Mouse (Mus musculus): ENCODE data around the gene Chrm1. TPM values are rescaled to one million over a fixed set of nuclear protein-coding genes. Genes with fewer than 3 reads are reported as not detected.
"Not testable (repeated sequence)": the region's sequence is repeated elsewhere in the genome, so short reads cannot be mapped to it uniquely, and the experiment has no call there.

The Chrm1 gene
- total RNA-seq, 1 experiment = 0.04 TPM

DNA sequence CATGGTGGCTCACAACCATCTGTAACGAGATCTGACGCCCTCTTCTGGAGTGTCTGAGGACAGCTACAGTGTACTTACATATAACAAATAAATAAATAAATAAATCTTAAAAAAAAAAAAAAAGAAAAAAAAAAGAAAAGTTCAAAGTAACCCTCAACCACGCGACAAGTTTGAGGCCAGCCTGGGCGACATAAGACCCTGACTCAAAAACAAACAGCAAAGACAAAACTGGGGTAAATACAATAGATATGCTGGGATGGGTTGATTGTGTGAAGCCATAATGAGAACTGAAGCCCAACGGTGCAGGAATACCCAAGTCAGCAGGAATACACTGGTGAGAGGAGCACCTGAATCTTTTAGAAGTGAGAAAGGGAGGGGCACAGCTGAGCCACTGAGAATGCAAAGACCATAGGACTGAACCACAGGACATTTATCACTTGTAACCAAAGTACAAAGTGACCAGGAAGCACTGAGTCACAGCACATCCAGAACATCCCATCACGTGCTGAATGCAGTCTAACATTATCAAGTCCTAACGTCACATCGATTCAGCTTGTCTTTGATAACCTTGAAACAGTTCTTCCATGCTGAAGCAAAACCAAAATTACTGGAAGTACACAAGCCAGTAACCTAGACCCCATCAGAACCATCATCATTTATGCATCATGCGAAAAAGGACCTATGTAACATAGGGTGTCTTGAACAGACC lies 53.3 kb downstream of the Chrm1 start:
- no peak overlapping the region for H3K4me3 ChIP-seq (ENCODE audit: insufficient read depth in 1 of 2, low read depth in 1 of 2, low read length in 2 of 2, poor library complexity in 1 of 2, severe bottlenecking in 1 of 2)
- DNase-seq (ENCODE audit: low read depth, low spot score) = no peak
- no peaks in the 10 kb centered on the region for H3K9me3 ChIP-seq (ENCODE audit: control insufficient read depth, insufficient read depth, low read depth, low read length)
- in situ Hi-C loops (cut with MboI; ENCODE audit: low sequenced_read_pairs in 2 of 2, unreplicated experiment in 2 of 2) = no loop called here
- peaks cover 0 to 8% of the 10 kb centered on the region in 2 experiments; a peak in 2 of 4 replicates for H3K4me1 ChIP-seq (ENCODE audit: control insufficient read depth in 2 of 2, insufficient read depth in 2 of 2, low read length in 2 of 2, poor library complexity in 1 of 2)
- TF ChIP-seq ZNF384 (IDR thresholded peaks at IDR 0.05; ENCODE audit: low read depth, low read length) (peak; percentile 84), MAFK (IDR thresholded peaks at IDR 0.05; ENCODE audit: insufficient read depth, low read depth, low read length) (no peak)
- H3K36me3 ChIP-seq (ENCODE audit: control insufficient read depth, insufficient read depth, low read length, poor library complexity, severe bottlenecking) = peaks cover 6% of the 10 kb centered on the region
- H3K27ac ChIP-seq (ENCODE audit: insufficient read depth, low read depth, low read length, poor library complexity, severe bottlenecking) = peak overlapping the region; percentile 53; the same call in 1 of the 2 replicates
- no peak overlapping the region; the same call in 1 of the 2 replicates for H3K9ac ChIP-seq (ENCODE audit: insufficient read depth, low read depth, low read length, poor library complexity, severe bottlenecking)

DNA sequence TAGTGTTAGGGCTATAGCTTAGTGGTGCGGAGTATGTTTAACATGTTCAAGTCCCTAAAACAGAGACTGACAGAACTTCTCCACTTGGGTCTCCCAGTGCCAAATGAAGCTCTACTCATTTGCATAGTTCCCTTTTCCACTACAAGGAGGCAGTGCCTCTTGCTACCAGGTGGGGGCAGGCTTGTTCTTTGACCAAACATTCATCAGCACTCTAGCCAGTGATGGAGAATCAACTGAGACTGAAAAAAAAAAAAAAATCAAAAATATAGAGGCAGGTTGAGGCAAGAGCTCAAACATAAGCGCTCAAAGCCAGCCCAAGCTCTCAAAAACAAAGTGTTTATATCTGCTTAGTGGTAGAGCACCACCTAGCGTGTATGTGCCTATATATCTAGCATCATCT lies 54.8 kb downstream of the Chrm1 start:
- in situ Hi-C loops (cut with MboI; ENCODE audit: low sequenced_read_pairs in 2 of 2, unreplicated experiment in 2 of 2) = no loop called here
- no peaks in the 10 kb centered on the region for H3K36me3 ChIP-seq (ENCODE audit: control insufficient read depth, insufficient read depth, low read length, poor library complexity, severe bottlenecking)
- H3K27ac ChIP-seq (ENCODE audit: insufficient read depth, low read depth, low read length, poor library complexity, severe bottlenecking) = no peak overlapping the region
- H3K4me3 ChIP-seq (ENCODE audit: insufficient read depth in 1 of 2, low read depth in 1 of 2, low read length in 2 of 2, poor library complexity in 1 of 2, severe bottlenecking in 1 of 2) = no peak overlapping the region
- H3K9ac ChIP-seq (ENCODE audit: insufficient read depth, low read depth, low read length, poor library complexity, severe bottlenecking) = no peak overlapping the region
- no peaks in the 10 kb centered on the region for H3K9me3 ChIP-seq (ENCODE audit: control insufficient read depth, insufficient read depth, low read depth, low read length)
- TF ChIP-seq CHD2 (IDR thresholded peaks at IDR 0.05; ENCODE audit: low read depth, low read length) (no peak), ZNF384 (IDR thresholded peaks at IDR 0.05; ENCODE audit: low read depth, low read length) (peak; percentile 88)
- H3K4me1 ChIP-seq (ENCODE audit: control insufficient read depth in 2 of 2, insufficient read depth in 2 of 2, low read length in 2 of 2, poor library complexity in 1 of 2) = peaks cover 0 to 8% of the 10 kb centered on the region in 2 experiments; a peak in 2 of 4 replicates
- no peak for DNase-seq (ENCODE audit: low read depth, low spot score)

GRCm38 (mm10) chr19:8719037-8719436 lies 55.4 kb downstream of the Chrm1 start:
- H3K9me3 ChIP-seq (ENCODE audit: control insufficient read depth, insufficient read depth, low read depth, low read length); H3K4me3 ChIP-seq (ENCODE audit: insufficient read depth in 1 of 2, low read depth in 1 of 2, low read length in 2 of 2, poor library complexity in 1 of 2, severe bottlenecking in 1 of 2); H3K9ac ChIP-seq (ENCODE audit: insufficient read depth, low read depth, low read length, poor library complexity, severe bottlenecking); DNase-seq (ENCODE audit: low read depth, low spot score); H3K4me1 ChIP-seq (ENCODE audit: control insufficient read depth in 2 of 2, insufficient read depth in 2 of 2, low read length in 2 of 2, poor library complexity in 1 of 2); H3K36me3 ChIP-seq (ENCODE audit: control insufficient read depth, insufficient read depth, low read length, poor library complexity, severe bottlenecking); H3K27ac ChIP-seq (ENCODE audit: insufficient read depth, low read depth, low read length, poor library complexity, severe bottlenecking); in situ Hi-C loops (cut with MboI; ENCODE audit: low sequenced_read_pairs in 2 of 2, unreplicated experiment in 2 of 2): not testable (repeated sequence)

DNA sequence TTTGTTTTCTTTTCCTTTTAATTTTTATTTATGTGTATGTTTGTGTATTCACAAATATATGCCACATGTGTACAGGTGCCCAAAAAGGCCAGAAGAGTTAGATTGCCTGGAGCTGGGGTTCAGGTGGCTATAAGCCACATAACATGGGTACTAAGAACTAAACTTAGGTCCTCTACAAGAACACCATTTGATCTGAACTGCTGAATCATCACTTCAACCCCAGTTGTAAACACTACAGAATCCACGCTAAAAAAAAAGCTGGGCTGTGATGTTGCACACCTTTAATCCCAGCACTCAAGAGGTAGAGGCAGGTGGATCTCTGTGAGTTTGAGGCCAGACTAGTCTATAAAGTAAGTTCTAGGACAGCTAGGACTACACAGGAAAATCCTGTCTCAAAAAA lies 57.8 kb downstream of the Chrm1 start:
- H3K27ac ChIP-seq (ENCODE audit: insufficient read depth, low read depth, low read length, poor library complexity, severe bottlenecking) = peak overlapping the region; percentile 12; the same call in 1 of the 2 replicates
- H3K4me1 ChIP-seq (ENCODE audit: control insufficient read depth in 2 of 2, insufficient read depth in 2 of 2, low read length in 2 of 2, poor library complexity in 1 of 2) = peaks cover 0 to 5% of the 10 kb centered on the region in 2 experiments; a peak in 1 of 4 replicates
- no peak for DNase-seq (ENCODE audit: low read depth, low spot score)
- TF ChIP-seq ZC3H11A (IDR thresholded peaks at IDR 0.05; ENCODE audit: borderline replicate concordance, low read depth, low read length) (no peak), MAFK (IDR thresholded peaks at IDR 0.05; ENCODE audit: insufficient read depth, low read depth, low read length) (peak; percentile 51; the same call in 1 of the 2 replicates)
- peak overlapping the region in 1 of 2 experiments; percentile 89; a peak in 1 of 4 replicates for H3K4me3 ChIP-seq (ENCODE audit: insufficient read depth in 1 of 2, low read depth in 1 of 2, low read length in 2 of 2, poor library complexity in 1 of 2, severe bottlenecking in 1 of 2)
- H3K36me3 ChIP-seq (ENCODE audit: control insufficient read depth, insufficient read depth, low read length, poor library complexity, severe bottlenecking) = peaks cover 25% of the 10 kb centered on the region
- H3K9ac ChIP-seq (ENCODE audit: insufficient read depth, low read depth, low read length, poor library complexity, severe bottlenecking) = no peak overlapping the region; the same call in 1 of the 2 replicates
- H3K9me3 ChIP-seq (ENCODE audit: control insufficient read depth, insufficient read depth, low read depth, low read length) = no peaks in the 10 kb centered on the region
- in situ Hi-C loops (cut with MboI; ENCODE audit: low sequenced_read_pairs in 2 of 2, unreplicated experiment in 2 of 2) = no loop called here

- in situ Hi-C loops (cut with MboI; ENCODE audit: low sequenced_read_pairs in 2 of 2, unreplicated experiment in 2 of 2) = no loop called here
- peak overlapping the region; percentile 94 for H3K9ac ChIP-seq (ENCODE audit: insufficient read depth, low read depth, low read length, poor library complexity, severe bottlenecking)
- peak overlapping the region; percentile 83 to 89 for H3K4me3 ChIP-seq (ENCODE audit: insufficient read depth in 1 of 2, low read depth in 1 of 2, low read length in 2 of 2, poor library complexity in 1 of 2, severe bottlenecking in 1 of 2)
- peaks cover 29% of the 10 kb centered on the region for H3K36me3 ChIP-seq (ENCODE audit: control insufficient read depth, insufficient read depth, low read length, poor library complexity, severe bottlenecking)
- H3K9me3 ChIP-seq (ENCODE audit: control insufficient read depth, insufficient read depth, low read depth, low read length) = no peaks in the 10 kb centered on the region
- peak overlapping the region; percentile 93; the same call in 1 of the 2 replicates for H3K27ac ChIP-seq (ENCODE audit: insufficient read depth, low read depth, low read length, poor library complexity, severe bottlenecking)
- DNase-seq (ENCODE audit: low read depth, low spot score) = no peak
- TF ChIP-seq ZNF384 (IDR thresholded peaks at IDR 0.05; ENCODE audit: low read depth, low read length) (no peak), MAFK (IDR thresholded peaks at IDR 0.05; ENCODE audit: insufficient read depth, low read depth, low read length) (no peak), HCFC1 (IDR thresholded peaks at IDR 0.05; ENCODE audit: borderline replicate concordance, insufficient read depth, low read length) (no peak), CHD2 (IDR thresholded peaks at IDR 0.05; ENCODE audit: low read depth, low read length) (no peak), ZC3H11A (IDR thresholded peaks at IDR 0.05; ENCODE audit: borderline replicate concordance, low read depth, low read length) (no peak)
- H3K4me1 ChIP-seq (ENCODE audit: control insufficient read depth in 2 of 2, insufficient read depth in 2 of 2, low read length in 2 of 2, poor library complexity in 1 of 2) = peaks cover 0 to 4% of the 10 kb centered on the region in 2 experiments; a peak in 1 of 4 replicates
Observed at GRCm38 (mm10) chr19:8722021-8722420, 58.4 kb downstream of the Chrm1 start.
